Mouse (Mus musculus) lung, postnatal 0 days (tissue): ENCODE results near the gene Lipa. TPM values are rescaled to one million over a fixed set of nuclear protein-coding genes. Genes with fewer than 3 reads are reported as not detected.

Source experiments
- ATAC-seq: fragments of 200-750 bp; cut with Nextera tagmentation; 2 replicates; pipeline ENCODE4 v1.8.0; 2017; ENCODE audit warnings: moderate library complexity
- DNase-seq: peaks from one replicate; pipeline ENCODE4 v3.0.0-alpha.2; 2016; ENCODE audit warnings: low spot score
- H3K27ac ChIP-seq: fragments of 300-500 bp; sonication (generic); 2 replicates; pipeline ENCODE4 v1.5.1; 2014; ENCODE audit warnings: antibody characterized with exemption, mild to moderate bottlenecking, low read length, mixed read lengths
- H3K27me3 ChIP-seq: fragments of 300-500 bp; sonication (generic); replicated peaks from 2 replicates; pipeline ENCODE4 v1.6.1; 2014; ENCODE audit warnings: low read length, mixed read lengths; ENCODE audit not compliant: insufficient read depth
- H3K36me3 ChIP-seq: fragments of 300-500 bp; sonication (generic); 2 replicates; pipeline ENCODE4 v1.6.1; 2014; ENCODE audit warnings: low read length, mixed read lengths; ENCODE audit not compliant: insufficient read depth
- H3K4me1 ChIP-seq: fragments of 300-500 bp; sonication (generic); 2 replicates; pipeline ENCODE4 v1.6.1; 2014; ENCODE audit warnings: antibody characterized with exemption, low read depth, low read length, mixed read lengths; ENCODE audit not compliant: insufficient read depth
- H3K4me2 ChIP-seq: fragments of 300-500 bp; sonication (generic); replicated peaks from 2 replicates; pipeline ENCODE4 v1.6.1; 2014; ENCODE audit warnings: low read depth, mild to moderate bottlenecking, low read length, moderate library complexity, mixed read lengths
- H3K4me3 ChIP-seq: fragments of 300-500 bp; sonication (generic); 2 replicates; pipeline ENCODE4 v1.5.1; 2014; ENCODE audit warnings: low read depth, low read length
- H3K9ac ChIP-seq: fragments of 300-500 bp; sonication (generic); replicated peaks from 2 replicates; pipeline ENCODE4 v1.6.1; 2014; ENCODE audit warnings: low read depth, mild to moderate bottlenecking
- H3K9me3 ChIP-seq: fragments of 300-500 bp; sonication (generic); 2 replicates; pipeline ENCODE4 v1.6.1; 2016; ENCODE audit warnings: low read length, mixed read lengths
- CTCF ChIP-seq: IDR thresholded peaks from 2 replicates; pipeline ENCODE4 v1.5.1; 2016; ENCODE audit warnings: antibody characterized with exemption, mild to moderate bottlenecking
- EP300 ChIP-seq: IDR thresholded peaks from 2 replicates; pipeline ENCODE4 v1.6.1; 2016; ENCODE audit warnings: antibody characterized with exemption, mild to moderate bottlenecking, control low read depth
- WGBS: fragments of 180-500 bp; shearing (Covaris S2); extraction: QIAGEN DNeasy Blood & Tissue Kit; methylation state at CpG from one replicate; pipeline ENCODE4 v1.1.7; 2014; 5-methylcytosine and 5-hydroxymethylcytosine counted together
- polyA plus RNA-seq: library from polyadenylated mRNA; unstranded; fragments of >200 nt; fragmentation: Nextera tagmentation; extraction: Ambion mirVana; gene quantifications from 2 replicates; pipeline ENCODE4 v1.2.1, GENCODE M21; 2015

The Lipa gene
- polyA plus RNA-seq, result 46.4 and 54.9 TPM in 2 replicates

GRCm38 (mm10) chr19:34526941-34527682 lies at the start of gene Lipa:
TSS of gene Lipa (minus strand) at chr19:34527474.
- peak; percentile 98 for DNase-seq
- H3K4me1 ChIP-seq, result no peaks in the 10 kb centered on the region
- peak within 1 kb of the TSS; percentile 79 for H3K27ac ChIP-seq
- H3K9ac ChIP-seq, result peak within 1 kb of the TSS; percentile 61
- H3K4me2 ChIP-seq, result peak within 1 kb of the TSS; percentile 81
- WGBS, result under 1% methylated on average over 29 of the region's 29 CpGs
- peak; percentile 100 for ATAC-seq
- TF ChIP-seq EP300, result no peak
- no peak for TF ChIP-seq CTCF
- H3K27me3 ChIP-seq, result no peaks in the 10 kb centered on the region
- peak within 1 kb of the TSS; percentile 65 for H3K4me3 ChIP-seq
- H3K36me3 ChIP-seq, result no peaks in the 10 kb centered on the region
- H3K9me3 ChIP-seq, result no peaks in the 10 kb centered on the region

GRCm38 (mm10) chr19:34573650-34574049 lies 46.4 kb upstream of the Lipa start:
- TF ChIP-seq EP300 (no peak), CTCF (no peak)
- 91% methylated on average over 5 of the region's 5 CpGs for WGBS
- Histone ChIP-seq H3K27me3 (no peaks in the 10 kb centered on the region), H3K4me3 (no peak overlapping the region), H3K4me2 (no peak overlapping the region), H3K9ac (no peak overlapping the region), H3K4me1 (peaks cover 8% of the 10 kb centered on the region; the same call in 1 of the 2 replicates), H3K9me3 (no peaks in the 10 kb centered on the region), H3K27ac (no peak overlapping the region), H3K36me3 (0 out of 2 replicates have a peak, but pooled peaks cover 4% of the 10 kb centered on the region)
- DNase-seq (no peak), ATAC-seq (no peak)

GRCm38 (mm10) chr19:34571080-34571479 lies 43.8 kb upstream of the Lipa start:
- Histone ChIP-seq H3K9ac (no peak overlapping the region), H3K9me3 (no peaks in the 10 kb centered on the region), H3K27ac (no peak overlapping the region), H3K4me3 (no peak overlapping the region), H3K4me1 (peaks cover 8% of the 10 kb centered on the region; the same call in 1 of the 2 replicates), H3K36me3 (0 out of 2 replicates have a peak, but pooled peaks cover 4% of the 10 kb centered on the region), H3K4me2 (no peak overlapping the region), H3K27me3 (no peaks in the 10 kb centered on the region)
- no peak for TF ChIP-seq EP300
- TF ChIP-seq CTCF, result no peak
- no peak for ATAC-seq
- DNase-seq, result no peak
- 87% methylated on average over 1 of the region's 1 CpGs for WGBS

GRCm38 (mm10) chr19:34569896-34570476 lies 42.7 kb upstream of the Lipa start:
- ATAC-seq (0 out of 2 replicates have a peak, but pooled peaks have one; percentile 33), DNase-seq (peak; percentile 8)
- Histone ChIP-seq H3K9ac (no peak overlapping the region), H3K27me3 (no peaks in the 10 kb centered on the region), H3K4me1 (peaks cover 8% of the 10 kb centered on the region; the same call in 1 of the 2 replicates), H3K9me3 (no peaks in the 10 kb centered on the region), H3K4me3 (no peak overlapping the region), H3K27ac (no peak overlapping the region), H3K36me3 (0 out of 2 replicates have a peak, but pooled peaks cover 4% of the 10 kb centered on the region), H3K4me2 (no peak overlapping the region)
- TF ChIP-seq EP300 (no peak), CTCF (no peak)
- WGBS, result 73% methylated on average over 4 of the region's 4 CpGs

- no peaks in the 10 kb centered on the region for H3K9me3 ChIP-seq
- H3K4me3 ChIP-seq, result no peak overlapping the region
- no peaks in the 10 kb centered on the region for H3K27me3 ChIP-seq
- peak overlapping the region; percentile 68 for H3K27ac ChIP-seq
- ATAC-seq (peak; percentile 93), DNase-seq (peak; percentile 82)
- H3K4me1 ChIP-seq, result peaks cover 8% of the 10 kb centered on the region; the same call in 1 of the 2 replicates
- TF ChIP-seq CTCF (no peak; the same call in 1 of the 2 replicates), EP300 (peak; percentile 85)
- no peak overlapping the region for H3K4me2 ChIP-seq
- 0 out of 2 replicates have a peak, but pooled peaks cover 4% of the 10 kb centered on the region for H3K36me3 ChIP-seq
- H3K9ac ChIP-seq, result no peak overlapping the region
- WGBS, result 45% methylated on average over 7 of the region's 7 CpGs
Observed at GRCm38 (mm10) chr19:34568988-34569895, 42.0 kb upstream of the Lipa start.
